Mouse (Mus musculus) adrenal gland, adult 10 weeks (tissue): ENCODE data around the gene Rita1. TPM values are rescaled to one million over a fixed set of nuclear protein-coding genes. Genes with fewer than 3 reads are reported as not detected.

Experiments
- polyA plus RNA-seq: library from polyadenylated mRNA; stranded (reverse); fragments of 350-450 nt; fragmentation: Illumina TruSeq; extraction: RNeasy Lipid Tissue Mini Kit (QIAGEN cat#74804); gene quantifications from one replicate; pipeline ENCODE4 v1.2.3, GENCODE M21; 2014; ENCODE audit warnings: low read depth, low replicate concordance

Rita1 gene
- not detected for polyA plus RNA-seq

DNA sequence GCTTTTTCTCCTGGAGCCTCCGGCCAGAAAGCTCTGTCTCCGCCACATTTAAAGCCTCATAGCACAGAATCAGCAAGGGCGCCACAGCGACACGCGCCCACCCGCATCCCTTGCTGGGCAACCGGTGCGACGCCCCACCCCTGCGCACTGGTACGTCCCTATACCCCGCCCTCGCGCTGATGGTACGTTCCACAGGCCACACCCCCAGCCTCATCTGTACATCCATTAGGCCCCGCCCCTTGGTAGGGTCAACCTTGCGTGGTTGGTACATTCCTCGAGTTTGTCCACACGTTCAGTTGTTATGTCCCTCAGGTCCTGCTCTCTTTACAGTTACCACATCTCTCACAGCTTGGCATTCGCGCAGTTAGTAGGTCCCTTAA is at the start of gene Rita1, which contains the start of gene Ddx54:
Gene Rita1 (minus strand): TSS at position 148 of the 380 bp plus-strand sequence.
Gene Ddx54 (plus strand): TSS at position 298 of the 380 bp plus-strand sequence.

DNA sequence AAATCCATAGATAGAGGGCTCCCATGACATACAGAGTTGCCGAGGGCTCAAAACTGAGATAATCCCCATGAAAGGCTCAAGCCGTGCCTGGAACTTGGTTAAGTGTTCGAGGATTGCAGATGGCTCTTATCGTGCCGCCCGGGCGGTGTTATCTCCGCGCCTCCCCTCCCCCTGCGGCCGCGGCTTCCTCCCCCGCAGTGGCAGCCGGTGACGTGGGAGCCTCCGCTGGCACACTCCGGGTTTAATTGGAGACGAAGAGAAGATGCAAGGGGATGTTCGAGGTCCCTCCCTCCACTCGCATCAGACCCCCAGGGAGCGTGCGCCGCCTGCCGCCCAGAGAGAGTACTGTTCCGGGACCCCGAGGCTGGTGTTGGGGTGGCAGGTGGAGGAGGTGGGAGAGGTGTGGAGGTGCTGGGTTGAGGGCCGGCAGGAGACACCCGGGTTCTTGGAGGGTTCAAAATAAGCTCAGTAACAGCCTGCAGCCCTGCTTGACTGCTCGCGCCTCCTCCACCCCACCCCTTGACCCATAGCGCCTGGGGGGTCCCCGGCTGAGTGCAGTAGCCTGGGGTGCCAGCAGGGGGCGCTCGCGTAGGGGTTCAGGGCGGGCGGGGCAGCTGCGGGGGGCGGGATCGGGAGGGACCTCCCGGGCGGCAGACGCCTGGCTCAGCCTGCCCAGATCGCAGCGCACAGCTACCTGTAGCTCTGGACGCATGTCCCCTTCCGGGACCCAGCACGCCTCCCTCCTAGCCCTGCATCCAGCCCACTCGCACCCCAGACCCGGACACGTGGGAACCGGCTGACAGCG is 36.4 kb upstream of the Rita1 start, which contains the start of gene Rasal1:
Gene Rasal1 (plus strand): TSS at position 244 of the 805 bp plus-strand sequence.

DNA sequence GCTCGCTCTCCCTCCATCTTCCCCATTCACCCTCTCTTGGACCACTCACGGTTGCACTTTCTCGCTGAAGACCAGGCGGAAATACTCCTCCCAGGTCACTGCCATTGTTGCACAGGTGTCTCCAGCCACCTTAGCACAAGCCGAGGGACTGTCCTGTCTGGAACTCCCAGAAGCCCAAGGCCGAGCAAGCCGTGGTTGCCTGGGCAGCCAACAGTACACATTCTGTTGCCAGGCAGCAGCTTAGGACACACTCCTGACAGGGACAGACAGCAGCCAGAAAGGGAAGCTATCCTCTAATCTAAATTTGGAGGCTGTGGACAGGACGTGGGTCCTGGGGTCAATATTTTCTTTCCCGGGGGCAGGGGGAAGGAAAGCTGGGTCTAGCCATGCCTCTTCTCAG is 21.7 kb upstream of the Rita1 start, which contains the start of gene Cfap73:
Gene Cfap73 (minus strand): TSS at position 105 of the 400 bp plus-strand sequence.

DNA sequence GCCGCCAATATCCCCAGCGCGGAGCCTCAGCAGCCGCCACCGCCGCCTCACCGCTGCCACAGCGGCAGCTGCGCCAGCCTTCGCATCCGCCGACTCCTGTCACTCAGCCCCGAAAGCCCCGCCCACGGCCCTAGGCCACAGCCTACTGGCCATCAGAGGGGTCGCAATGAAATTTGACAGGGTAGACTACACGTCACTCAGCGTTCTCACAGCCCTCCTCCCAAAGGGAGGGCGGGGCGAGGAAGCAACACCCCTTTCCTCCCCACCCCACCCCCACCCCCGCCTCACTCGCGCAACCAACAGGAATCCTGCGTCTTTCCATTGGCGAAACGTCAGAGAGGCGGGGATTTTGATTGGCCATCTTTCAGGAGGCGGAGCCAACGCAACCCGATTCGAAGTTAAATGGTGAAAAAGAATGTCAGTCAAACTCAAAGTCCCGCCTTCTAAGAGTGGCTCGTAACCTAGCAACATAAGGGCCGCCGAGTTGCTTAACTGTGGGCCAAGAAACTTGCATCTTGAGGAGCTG is 23.8 kb downstream of the Rita1 start, which contains the start of the genes Tpcn1 and Iqcd:
Gene Tpcn1 (minus strand): TSS at position 105 of the 526 bp plus-strand sequence.
Gene Iqcd (plus strand): TSS at position 448 of the 526 bp plus-strand sequence.

Other genes with a start within 250 kb of the Rita1 start
- not detected for gene Lhx5, start 180.9 kb downstream of the Rita1 start, polyA plus RNA-seq
- not detected for gene Sdsl, start 139.8 kb downstream of the Rita1 start, polyA plus RNA-seq
- gene Sds, start 136.1 kb downstream of the Rita1 start, polyA plus RNA-seq, result not detected
- 1.7 TPM for gene Plbd2, start 109.0 kb downstream of the Rita1 start, polyA plus RNA-seq
- gene Slc8b1, start 101.4 kb downstream of the Rita1 start, polyA plus RNA-seq, result 0.58 TPM
- gene Tpcn1, start 23.9 kb downstream of the Rita1 start, polyA plus RNA-seq, result 3.8 TPM
- gene Iqcd, start 23.6 kb downstream of the Rita1 start, polyA plus RNA-seq, result not detected
- gene Ddx54, start 150 bp upstream of the Rita1 start, polyA plus RNA-seq, result 0.58 TPM
- not detected for gene Cfap73, start 21.6 kb upstream of the Rita1 start, polyA plus RNA-seq
- gene Rasal1, start 36.2 kb upstream of the Rita1 start, polyA plus RNA-seq, result not detected
- gene Dtx1, start 99.3 kb upstream of the Rita1 start, polyA plus RNA-seq, result 0.52 TPM
- gene Oas2, start 137.3 kb upstream of the Rita1 start, polyA plus RNA-seq, result 1.2 TPM
- 0.41 TPM for gene Oas3, start 165.1 kb upstream of the Rita1 start, polyA plus RNA-seq
- not detected for gene Oas1e, start 182.9 kb upstream of the Rita1 start, polyA plus RNA-seq
- 0.99 TPM for gene Oas1c, start 199.9 kb upstream of the Rita1 start, polyA plus RNA-seq
- not detected for gene Oas1f, start 234.8 kb upstream of the Rita1 start, polyA plus RNA-seq
- gene Oas1h, start 248.8 kb upstream of the Rita1 start, polyA plus RNA-seq, result not detected